Mouse (Mus musculus): ENCODE results near the gene Nfib.

GRCm38 (mm10) chr4:82704079-82704830 lies 1.3 kb downstream of the Nfib start:
- TF ChIP-seq MYOG (IDR thresholded peaks at IDR 0.05; ENCODE audit: control insufficient read depth in 1 of 3, insufficient read depth in 1 of 3, insufficient read length in 2 of 3, low read depth in 2 of 3): no peak
- no peak for TF ChIP-seq POLR2A (IDR thresholded peaks at IDR 0.05; ENCODE audit: insufficient read length, low read depth)
- TF ChIP-seq SRF (IDR thresholded peaks at IDR 0.05; ENCODE audit: control insufficient read depth, insufficient read length, low read depth): no peak
- TF ChIP-seq TCF12 (IDR thresholded peaks at IDR 0.05; ENCODE audit: insufficient read depth, poor library complexity, severe bottlenecking): no peak
- no peak for TF ChIP-seq USF1 (IDR thresholded peaks at IDR 0.05; ENCODE audit: low read depth)
- TF ChIP-seq MAX (IDR thresholded peaks at IDR 0.05; ENCODE audit: low read depth): no peak
- no peak for TF ChIP-seq POLR2AphosphoS2 (IDR thresholded peaks at IDR 0.05; ENCODE audit: insufficient read length, low read depth)
- TF ChIP-seq E2F4 (IDR thresholded peaks at IDR 0.05; ENCODE audit: insufficient read depth): no peak
- TF ChIP-seq CEBPB (IDR thresholded peaks at IDR 0.05; ENCODE audit: insufficient read depth, poor library complexity, severe bottlenecking): no peak

Data from myocyte (in vitro differentiated cells).